Mouse (Mus musculus): ENCODE data around the gene Gm17657.

Gene Gm17657

DNA sequence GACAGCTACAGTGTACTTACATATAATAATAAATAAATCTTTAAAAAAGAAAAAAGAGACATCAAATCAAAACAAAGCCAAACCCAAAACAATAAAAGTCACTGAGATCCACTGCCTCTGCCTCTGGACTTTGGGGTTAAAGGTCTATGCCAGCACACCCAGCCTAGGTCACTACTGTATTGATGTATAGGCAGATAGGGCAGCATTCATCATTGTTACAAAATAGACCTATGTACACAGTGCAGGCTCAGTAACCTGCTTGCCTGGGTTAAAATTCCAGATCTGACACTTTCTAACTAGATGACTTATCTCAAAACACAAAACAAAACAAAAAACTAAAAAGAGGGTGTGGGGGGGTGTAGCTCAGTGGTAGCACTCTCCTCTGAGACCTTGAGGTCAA is 4.7 kb upstream of the Gm17657 start:
- Histone ChIP-seq H3K4me1 (replicated peaks; ENCODE audit: low read depth, low read length) (peaks cover 48% of the 10 kb centered on the region), H3K4me3 (replicated peaks; ENCODE audit: low read length) (no peak overlapping the region), H3K27me3 (ENCODE audit: insufficient read depth, low read length) (no peaks in the 10 kb centered on the region), H3K36me3 (ENCODE audit: insufficient read depth, low read length) (peaks cover 12% of the 10 kb centered on the region), H3K9me3 (ENCODE audit: low read length) (no peaks in the 10 kb centered on the region)
- no peak for TF ChIP-seq POU5F1 (IDR thresholded peaks at IDR 0.05; ENCODE audit: borderline replicate concordance, low read length)
- TF ChIP-seq NANOG (IDR thresholded peaks at IDR 0.05; ENCODE audit: borderline replicate concordance, low read length), result no peak

DNA sequence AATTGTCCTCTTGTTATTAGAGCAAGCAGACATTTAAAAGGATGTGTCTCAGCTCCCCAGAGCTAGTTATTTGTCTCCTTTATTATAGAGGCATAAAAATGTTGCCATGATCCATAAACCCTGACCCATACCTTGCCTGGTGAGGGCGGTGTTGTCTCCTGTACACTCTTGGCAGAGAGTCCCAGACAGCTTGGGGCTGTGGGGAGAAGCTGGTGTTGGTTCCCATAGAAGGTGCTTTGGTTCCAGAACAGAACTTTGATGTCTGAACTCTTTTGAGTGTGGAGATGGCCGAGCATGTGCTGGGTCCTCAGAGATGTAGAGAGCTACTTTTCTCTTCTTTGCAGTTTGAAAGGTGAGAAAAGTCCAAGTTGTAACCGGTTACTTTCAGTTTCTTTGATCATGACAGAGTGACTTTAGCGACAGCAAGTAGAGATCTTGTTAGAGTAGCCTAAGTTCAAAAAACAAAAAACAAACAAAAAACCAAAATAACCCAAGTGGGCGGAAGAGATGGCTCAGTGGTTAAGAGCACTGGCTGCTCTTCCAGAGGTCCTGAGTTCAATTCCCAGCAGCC is 2.8 kb upstream of the Gm17657 start, which contains the start of gene Tmem217:
Gene Tmem217 (minus strand): TSS at position 224 of the 571 bp plus-strand sequence.
- H3K36me3 ChIP-seq (ENCODE audit: insufficient read depth, low read length), result peaks cover 12% of the 10 kb centered on the region
- no peak within 1 kb of the TSS for H3K4me3 ChIP-seq (replicated peaks; ENCODE audit: low read length)
- TF ChIP-seq CTCF (conservative IDR thresholded peaks at IDR 0.05; ENCODE audit: low read length) (no peak), NANOG (IDR thresholded peaks at IDR 0.05; ENCODE audit: borderline replicate concordance, low read length) (no peak), POU5F1 (IDR thresholded peaks at IDR 0.05; ENCODE audit: borderline replicate concordance, low read length) (no peak)
- peaks cover 3% of the 10 kb centered on the region; the same call in 1 of the 2 replicates for H3K27me3 ChIP-seq (ENCODE audit: insufficient read depth, low read length)
- H3K4me1 ChIP-seq (replicated peaks; ENCODE audit: low read depth, low read length), result peaks cover 45% of the 10 kb centered on the region
- H3K9me3 ChIP-seq (ENCODE audit: low read length), result no peaks in the 10 kb centered on the region

DNA sequence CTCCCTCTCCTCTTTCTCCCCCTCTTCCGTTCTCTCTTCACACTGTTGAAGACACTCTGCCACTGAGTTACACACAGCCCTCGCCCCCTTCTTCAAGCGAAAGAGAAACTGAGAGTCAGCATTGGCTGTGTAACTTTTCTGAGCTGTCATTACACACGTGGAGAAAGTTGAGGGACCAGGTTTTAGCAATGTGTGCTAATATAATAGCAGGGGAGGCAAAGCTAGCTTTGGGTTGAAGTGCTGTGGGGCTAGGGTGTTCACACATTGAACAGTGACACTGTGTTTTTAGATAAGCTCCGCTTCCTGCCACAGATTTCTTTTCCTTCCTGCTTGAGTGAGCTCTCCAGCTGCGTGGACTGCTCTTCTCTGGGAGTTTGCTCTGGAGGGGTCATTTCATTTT is 1.6 kb upstream of the Gm17657 start:
- no peak for TF ChIP-seq POU5F1 (IDR thresholded peaks at IDR 0.05; ENCODE audit: borderline replicate concordance, low read length)
- no peak for TF ChIP-seq NANOG (IDR thresholded peaks at IDR 0.05; ENCODE audit: borderline replicate concordance, low read length)
- TF ChIP-seq CTCF (conservative IDR thresholded peaks at IDR 0.05; ENCODE audit: low read length), result no peak
- H3K4me3 ChIP-seq (replicated peaks; ENCODE audit: low read length), result no peak overlapping the region
- peaks cover 3% of the 10 kb centered on the region; the same call in 1 of the 2 replicates for H3K27me3 ChIP-seq (ENCODE audit: insufficient read depth, low read length)
- H3K36me3 ChIP-seq (ENCODE audit: insufficient read depth, low read length), result peaks cover 6% of the 10 kb centered on the region; the same call in 1 of the 2 replicates
- H3K4me1 ChIP-seq (replicated peaks; ENCODE audit: low read depth, low read length), result peaks cover 35% of the 10 kb centered on the region
- H3K9me3 ChIP-seq (ENCODE audit: low read length), result no peaks in the 10 kb centered on the region

DNA sequence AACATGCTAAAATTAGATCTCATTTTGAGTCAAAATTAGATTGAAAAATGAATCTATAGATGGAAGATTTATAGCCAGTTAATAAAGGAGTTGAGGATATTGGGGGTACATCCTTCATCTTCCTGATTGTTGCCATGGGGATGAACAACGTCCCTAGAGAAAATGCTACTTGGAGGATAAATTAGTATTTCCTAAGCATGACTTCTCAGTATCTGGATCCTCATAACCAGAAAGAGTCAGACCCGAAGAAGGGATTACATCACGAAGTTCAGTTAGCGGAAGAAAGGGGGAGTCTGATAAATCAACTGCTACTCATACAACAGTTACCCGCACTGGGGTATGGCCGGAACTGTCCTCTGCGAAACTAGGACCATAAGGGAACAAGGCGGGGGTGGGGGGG is 444 bp downstream of the Gm17657 start:
- H3K9me3 ChIP-seq (ENCODE audit: low read length), result no peaks in the 10 kb centered on the region
- H3K4me3 ChIP-seq (replicated peaks; ENCODE audit: low read length), result no peak overlapping the region
- H3K36me3 ChIP-seq (ENCODE audit: insufficient read depth, low read length), result 0 out of 2 replicates have a peak, but pooled peaks cover 4% of the 10 kb centered on the region
- H3K27me3 ChIP-seq (ENCODE audit: insufficient read depth, low read length), result peaks cover 3% of the 10 kb centered on the region; the same call in 1 of the 2 replicates
- TF ChIP-seq NANOG (IDR thresholded peaks at IDR 0.05; ENCODE audit: borderline replicate concordance, low read length) (no peak), POU5F1 (IDR thresholded peaks at IDR 0.05; ENCODE audit: borderline replicate concordance, low read length) (no peak), CTCF (conservative IDR thresholded peaks at IDR 0.05; ENCODE audit: low read length) (no peak)
- H3K4me1 ChIP-seq (replicated peaks; ENCODE audit: low read depth, low read length), result peaks cover 21% of the 10 kb centered on the region

DNA sequence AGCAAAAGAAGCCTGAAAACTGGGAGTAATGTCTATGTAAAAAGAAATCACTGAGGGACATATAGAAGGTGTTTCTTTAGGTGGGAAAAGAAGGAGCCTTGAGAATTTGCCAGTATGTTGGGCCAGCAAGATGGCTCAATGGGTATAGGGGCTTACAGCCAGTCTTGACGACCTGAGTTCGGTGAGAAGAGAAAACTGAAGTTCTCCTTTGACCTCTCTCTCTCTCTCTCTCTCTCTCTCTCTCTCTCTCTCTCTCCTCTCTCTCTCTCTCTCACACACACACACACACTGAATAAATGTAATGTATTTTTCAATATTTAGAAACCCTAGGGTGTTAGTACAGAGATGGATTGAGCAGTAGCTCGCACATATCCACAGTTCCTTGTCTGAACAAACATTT is 944 bp downstream of the Gm17657 start:
- H3K27me3 ChIP-seq (ENCODE audit: insufficient read depth, low read length), result peaks cover 3% of the 10 kb centered on the region; the same call in 1 of the 2 replicates
- H3K36me3 ChIP-seq (ENCODE audit: insufficient read depth, low read length), result 0 out of 2 replicates have a peak, but pooled peaks cover 3% of the 10 kb centered on the region
- H3K4me1 ChIP-seq (replicated peaks; ENCODE audit: low read depth, low read length), result peaks cover 26% of the 10 kb centered on the region
- no peak overlapping the region for H3K4me3 ChIP-seq (replicated peaks; ENCODE audit: low read length)
- TF ChIP-seq NANOG (IDR thresholded peaks at IDR 0.05; ENCODE audit: borderline replicate concordance, low read length) (no peak), POU5F1 (IDR thresholded peaks at IDR 0.05; ENCODE audit: borderline replicate concordance, low read length) (no peak), CTCF (conservative IDR thresholded peaks at IDR 0.05; ENCODE audit: low read length) (no peak)
- no peaks in the 10 kb centered on the region for H3K9me3 ChIP-seq (ENCODE audit: low read length)

DNA sequence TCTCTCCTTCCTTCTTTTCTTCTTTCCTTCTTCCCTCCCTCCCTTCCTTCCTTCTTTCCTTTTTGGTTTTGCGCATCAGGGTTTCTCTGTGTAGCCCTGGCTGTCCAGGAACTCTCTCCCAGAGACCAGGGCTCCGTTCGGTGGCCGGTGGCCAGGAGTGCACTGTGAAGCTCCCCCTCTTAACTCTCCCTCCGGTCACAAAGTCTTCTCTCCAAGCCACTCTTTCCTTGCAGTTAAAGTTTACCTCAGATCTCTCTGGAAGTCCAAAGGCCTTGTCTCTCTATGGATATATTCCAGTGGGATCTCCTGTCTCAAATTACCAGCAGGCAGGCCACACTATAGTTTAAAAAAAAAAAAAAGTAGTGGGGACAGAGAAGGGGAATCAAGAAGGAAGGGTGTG is 4.2 kb downstream of the Gm17657 start:
- no peaks in the 10 kb centered on the region for H3K36me3 ChIP-seq (ENCODE audit: insufficient read depth, low read length)
- no peak for TF ChIP-seq CTCF (conservative IDR thresholded peaks at IDR 0.05; ENCODE audit: low read length)
- no peak for TF ChIP-seq NANOG (IDR thresholded peaks at IDR 0.05; ENCODE audit: borderline replicate concordance, low read length)
- no peak for TF ChIP-seq POU5F1 (IDR thresholded peaks at IDR 0.05; ENCODE audit: borderline replicate concordance, low read length)
- H3K4me3 ChIP-seq (replicated peaks; ENCODE audit: low read length), result no peak overlapping the region
- H3K4me1 ChIP-seq (replicated peaks; ENCODE audit: low read depth, low read length), result peaks cover 16% of the 10 kb centered on the region
- H3K9me3 ChIP-seq (ENCODE audit: low read length), result no peaks in the 10 kb centered on the region
- H3K27me3 ChIP-seq (ENCODE audit: insufficient read depth, low read length), result peaks cover 3% of the 10 kb centered on the region; the same call in 1 of the 2 replicates

DNA sequence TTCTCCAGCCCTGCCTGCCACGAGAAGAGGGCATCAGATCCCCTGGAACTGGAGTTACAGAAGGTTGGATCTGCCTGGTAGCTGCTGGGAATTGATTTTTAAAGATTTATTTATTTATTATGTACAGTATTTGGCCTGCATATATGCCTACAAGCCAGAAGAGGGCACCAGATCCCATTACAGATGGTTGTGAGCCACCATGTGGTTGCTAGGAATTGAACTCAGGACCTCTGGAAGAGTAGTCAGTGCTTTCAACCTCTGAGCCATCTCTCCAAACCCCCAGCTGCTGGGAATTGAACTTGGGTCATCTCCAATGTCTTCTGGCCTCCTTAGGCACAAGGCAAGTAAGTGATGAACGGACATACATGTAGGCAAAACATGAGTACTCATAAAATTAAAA is 5.4 kb downstream of the Gm17657 start:
- Histone ChIP-seq H3K4me1 (replicated peaks; ENCODE audit: low read depth, low read length) (peaks cover 17% of the 10 kb centered on the region), H3K4me3 (replicated peaks; ENCODE audit: low read length) (no peak overlapping the region), H3K27me3 (ENCODE audit: insufficient read depth, low read length) (peaks cover 3% of the 10 kb centered on the region; the same call in 1 of the 2 replicates), H3K9me3 (ENCODE audit: low read length) (no peaks in the 10 kb centered on the region), H3K36me3 (ENCODE audit: insufficient read depth, low read length) (no peaks in the 10 kb centered on the region)
- TF ChIP-seq POU5F1 (IDR thresholded peaks at IDR 0.05; ENCODE audit: borderline replicate concordance, low read length), result no peak
- TF ChIP-seq CTCF (conservative IDR thresholded peaks at IDR 0.05; ENCODE audit: low read length), result peak; percentile 24
- TF ChIP-seq NANOG (IDR thresholded peaks at IDR 0.05; ENCODE audit: borderline replicate concordance, low read length), result no peak

DNA sequence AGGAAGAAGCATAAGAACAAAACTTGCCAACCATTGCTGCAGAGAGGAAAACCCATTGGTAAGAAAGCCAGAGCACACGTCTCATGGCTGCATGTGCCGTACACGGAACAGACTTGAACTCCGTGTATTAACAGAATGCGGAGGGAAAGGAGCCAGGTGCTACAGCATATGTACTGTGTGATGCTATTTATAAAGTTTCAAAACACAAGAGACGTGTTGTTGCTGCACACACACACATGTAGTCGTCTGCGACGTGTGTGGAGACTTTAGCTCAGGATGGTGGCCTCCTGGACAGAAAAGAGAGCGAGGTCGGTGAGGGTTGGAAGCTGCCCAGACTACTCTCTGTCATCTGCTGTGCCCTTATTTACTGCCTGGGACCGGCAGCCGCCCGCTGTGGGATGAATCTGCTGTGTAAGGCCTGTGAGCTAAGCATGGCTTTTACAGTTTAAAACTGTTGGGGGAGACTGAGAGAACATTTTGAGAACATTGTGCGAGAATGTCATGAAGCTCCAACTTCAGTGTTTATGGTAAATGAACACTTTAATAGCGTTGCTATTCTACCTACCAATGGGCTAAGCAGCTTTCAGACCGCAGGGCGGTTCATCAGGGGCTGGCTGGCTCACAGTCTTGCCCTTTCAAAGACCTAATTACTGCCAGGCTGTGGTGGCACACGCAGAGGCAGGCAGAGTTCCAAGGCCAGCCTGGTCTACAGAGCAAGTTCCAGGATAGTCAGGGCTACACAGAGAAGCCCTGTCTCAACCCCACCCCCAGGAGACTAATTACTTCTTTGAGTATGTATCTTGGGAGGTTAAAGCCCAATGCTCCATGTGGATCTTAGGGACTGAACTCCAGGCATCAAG is 6.4 kb downstream of the Gm17657 start:
- H3K36me3 ChIP-seq (ENCODE audit: insufficient read depth, low read length), result no peaks in the 10 kb centered on the region
- 0 out of 2 replicates have a peak overlapping the region, but pooled peaks have one; percentile 4 for H3K4me3 ChIP-seq (replicated peaks; ENCODE audit: low read length)
- H3K9me3 ChIP-seq (ENCODE audit: low read length), result no peaks in the 10 kb centered on the region
- peaks cover 19% of the 10 kb centered on the region for H3K4me1 ChIP-seq (replicated peaks; ENCODE audit: low read depth, low read length)
- no peaks in the 10 kb centered on the region; the same call in 1 of the 2 replicates for H3K27me3 ChIP-seq (ENCODE audit: insufficient read depth, low read length)
- TF ChIP-seq NANOG (IDR thresholded peaks at IDR 0.05; ENCODE audit: borderline replicate concordance, low read length), result no peak

All from E14TG2a.4 (cell line).